Mouse (Mus musculus) testis, postnatal 10 days (tissue): ENCODE measurements around the gene Gxylt2.
A peak's percentile ranks its signal among the peaks of the same experiment; 100 is the strongest.

ENCODE experiments used
- DNase-seq: peaks from one replicate; pipeline ENCODE4 v3.0.0; 2021; ENCODE audit warnings: low spot score

The Gxylt2 gene

DNA sequence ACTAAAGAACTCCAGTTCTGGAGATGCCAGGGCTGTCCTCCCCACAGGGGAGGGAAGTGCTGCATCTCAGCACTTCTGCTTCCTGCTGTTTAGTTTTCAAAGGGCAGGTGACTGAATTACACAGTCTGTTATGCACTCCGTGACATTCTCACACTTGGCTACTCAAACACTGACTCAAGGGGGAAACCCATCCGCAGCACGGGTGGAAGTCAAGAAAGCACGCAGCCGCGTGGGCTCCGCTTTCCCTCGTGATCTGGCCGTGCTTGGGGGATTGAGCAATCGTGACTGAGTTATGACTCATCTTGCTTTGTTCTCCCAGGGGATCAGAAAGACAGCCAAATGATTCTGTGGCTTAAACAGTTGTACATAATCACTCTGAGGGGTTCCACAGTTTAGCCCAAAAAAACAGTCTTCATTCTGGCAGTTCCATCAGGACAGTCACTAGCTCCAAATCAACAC lies 96.0 kb downstream of the Gxylt2 start:
- no peak for DNase-seq

- no peak for DNase-seq
Measured at GRCm38 (mm10) chr6:100802381-100803083, 98.0 kb downstream of the Gxylt2 start.

DNA sequence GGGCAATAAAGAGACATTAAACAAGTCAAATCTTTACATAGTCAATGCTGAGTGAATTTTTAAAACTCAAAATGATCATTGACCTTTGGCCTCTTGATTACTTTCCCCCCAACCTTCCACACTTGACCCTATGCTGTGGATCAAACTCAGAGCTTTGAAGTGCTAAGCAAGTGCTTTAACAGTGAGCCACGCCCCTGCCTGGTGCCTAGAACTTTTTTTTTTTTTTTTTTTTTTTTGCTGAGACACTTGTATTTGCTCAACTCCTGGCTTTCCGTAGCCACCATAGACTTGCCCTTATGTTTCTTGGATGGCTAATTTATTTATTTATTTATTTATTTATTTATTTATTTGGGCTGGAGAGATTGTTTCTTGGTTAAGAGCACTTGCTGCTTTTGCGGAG lies 98.7 kb downstream of the Gxylt2 start:
- DNase-seq: no peak

GRCm38 (mm10) chr6:100807187-100807586 lies 102.7 kb downstream of the Gxylt2 start:
- no peak for DNase-seq

GRCm38 (mm10) chr6:100807746-100808145 lies 103.2 kb downstream of the Gxylt2 start:
- DNase-seq: no peak

- DNase-seq: no peak
Measured at GRCm38 (mm10) chr6:100808221-100808778, 103.8 kb downstream of the Gxylt2 start.

DNA sequence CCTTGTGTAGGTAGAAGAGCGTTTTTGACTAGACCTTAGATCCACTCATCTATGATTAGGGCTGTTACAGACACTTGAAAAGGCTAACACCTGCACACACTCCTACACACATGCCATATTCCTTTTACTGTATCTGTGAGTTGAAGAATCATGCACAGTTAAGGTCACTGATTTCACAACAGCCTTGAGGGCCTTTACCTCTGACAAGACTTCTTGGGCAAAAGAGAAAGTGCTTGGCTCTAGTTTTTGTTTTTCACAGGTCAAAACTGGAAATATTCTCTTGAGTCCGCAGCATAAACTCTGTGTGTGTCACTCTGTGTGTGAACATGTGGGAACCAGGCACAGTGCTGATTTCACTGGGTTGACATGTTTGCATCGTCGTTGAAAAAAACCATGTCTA lies 105.6 kb downstream of the Gxylt2 start:
- DNase-seq: no peak

DNA sequence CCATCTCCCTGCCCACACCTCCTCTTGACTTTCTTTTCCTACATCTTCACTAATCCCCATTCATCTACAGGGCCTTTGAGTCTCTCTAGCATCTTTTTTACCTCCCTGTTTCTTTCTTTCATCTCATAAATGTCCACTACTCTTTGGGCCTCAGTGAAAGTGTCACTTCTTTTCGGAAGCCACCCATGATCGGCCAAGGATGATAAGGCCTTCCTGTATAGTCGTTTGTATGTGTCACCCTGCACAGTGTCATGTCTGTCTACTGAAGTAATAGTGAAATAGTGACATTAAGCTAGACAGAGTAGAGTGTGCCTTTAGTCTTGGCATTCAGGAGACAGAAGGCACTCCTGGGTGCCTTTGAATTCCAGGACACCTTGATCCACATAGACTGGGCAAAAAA lies 107.2 kb downstream of the Gxylt2 start:
- DNase-seq: no peak

GRCm38 (mm10) chr6:100821367-100821766 lies 116.8 kb downstream of the Gxylt2 start:
- DNase-seq: no peak

- DNase-seq: no peak
Measured at GRCm38 (mm10) chr6:100823356-100823755, 118.8 kb downstream of the Gxylt2 start.

DNA sequence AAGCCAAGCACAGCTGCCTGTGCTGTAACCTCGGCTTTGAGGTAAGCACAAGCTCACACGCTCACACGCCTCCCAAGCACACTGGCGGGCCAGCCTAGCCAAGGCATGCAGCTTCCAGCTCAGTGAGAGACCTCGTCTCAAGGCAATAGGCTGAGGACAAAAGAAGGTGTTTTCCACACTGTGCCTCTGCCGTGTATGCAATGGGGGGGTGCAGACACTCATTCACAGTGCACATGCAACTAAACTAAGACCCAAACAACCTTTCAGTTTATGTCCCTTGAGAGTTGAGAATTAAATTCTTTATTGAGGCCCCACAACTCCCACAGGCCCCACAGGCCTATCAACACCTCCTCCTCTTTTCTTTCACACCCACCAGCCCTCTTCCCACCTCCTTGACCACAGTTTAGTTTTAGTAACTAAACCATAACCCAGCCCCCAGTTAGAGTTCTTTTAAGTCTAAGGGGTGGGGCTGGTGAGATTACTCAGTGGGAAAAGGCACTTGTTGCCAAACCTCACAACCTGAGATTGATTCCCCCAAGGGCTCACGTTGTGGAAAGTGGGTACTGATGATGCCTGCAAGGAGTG lies 119.9 kb downstream of the Gxylt2 start:
- DNase-seq: no peak

DNA sequence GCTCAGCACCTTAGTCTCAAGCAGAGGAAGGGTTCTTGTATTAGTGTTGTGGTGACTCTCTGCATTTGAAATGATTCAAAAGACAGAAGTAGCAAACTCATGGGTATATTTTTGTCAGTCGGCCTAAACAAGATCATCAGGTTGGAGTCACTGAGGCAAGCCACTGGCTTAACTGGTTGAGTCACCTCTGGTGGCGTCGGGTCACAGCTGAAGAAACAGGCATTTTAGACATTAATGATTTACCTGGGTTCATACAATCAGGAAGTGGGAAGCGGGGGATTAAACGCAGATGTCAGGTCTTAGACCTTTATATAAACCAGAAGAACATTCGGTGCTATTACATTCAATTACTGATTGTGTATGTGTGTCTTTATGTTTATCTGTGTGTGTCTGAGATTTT lies 121.5 kb downstream of the Gxylt2 start:
- no peak for DNase-seq

DNA sequence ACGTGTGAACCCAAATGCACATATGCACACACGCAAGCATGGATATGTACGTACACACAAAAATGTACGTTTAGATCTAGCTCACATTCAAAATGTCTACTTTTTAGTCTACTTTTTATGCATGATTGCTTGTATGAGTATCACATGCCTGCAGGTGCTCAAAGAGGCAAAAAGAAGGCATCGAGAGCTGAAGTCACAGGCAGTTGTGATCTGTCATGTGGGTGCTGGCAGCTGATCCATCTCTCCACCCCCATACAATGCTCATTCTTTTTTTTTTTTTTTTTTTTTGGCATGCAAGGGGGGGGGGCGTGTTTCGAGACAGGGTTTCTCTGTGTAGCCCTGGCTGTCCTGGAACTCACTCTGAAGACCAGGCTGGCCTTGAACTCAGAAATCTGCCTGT lies 124.0 kb downstream of the Gxylt2 start:
- DNase-seq: no peak

- no peak for DNase-seq
Measured at GRCm38 (mm10) chr6:100829770-100830169, 125.2 kb downstream of the Gxylt2 start.

- no peak for DNase-seq
Measured at GRCm38 (mm10) chr6:100831188-100831587, 126.7 kb downstream of the Gxylt2 start.

GRCm38 (mm10) chr6:100831751-100832150 lies 127.2 kb downstream of the Gxylt2 start:
- DNase-seq: no peak

DNA sequence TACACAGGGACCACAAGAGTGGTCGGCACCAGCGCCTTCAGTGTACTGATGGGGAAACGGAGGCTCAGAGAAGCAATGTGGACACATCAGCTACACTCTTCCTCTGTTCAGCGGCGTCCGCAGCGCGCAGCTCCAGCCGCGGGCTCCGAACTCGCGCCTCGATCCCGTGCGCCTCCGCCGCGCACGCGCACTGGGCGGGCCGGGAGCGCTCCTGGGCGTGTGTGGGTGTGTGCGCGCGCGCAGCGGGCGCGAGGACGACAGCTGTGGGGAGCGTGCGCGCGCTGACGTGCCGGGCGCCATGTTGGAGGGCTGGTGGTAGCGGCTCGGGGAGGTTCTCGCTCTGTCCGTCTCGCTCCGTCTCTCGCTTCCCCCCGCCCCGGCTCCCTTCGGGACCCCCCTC lies 128.8 kb downstream of the Gxylt2 start, which contains the start of gene Ppp4r2:
TSS of gene Ppp4r2 (plus strand) at position 268 of the 400 bp plus-strand sequence.
- DNase-seq: peak; percentile 94

DNA sequence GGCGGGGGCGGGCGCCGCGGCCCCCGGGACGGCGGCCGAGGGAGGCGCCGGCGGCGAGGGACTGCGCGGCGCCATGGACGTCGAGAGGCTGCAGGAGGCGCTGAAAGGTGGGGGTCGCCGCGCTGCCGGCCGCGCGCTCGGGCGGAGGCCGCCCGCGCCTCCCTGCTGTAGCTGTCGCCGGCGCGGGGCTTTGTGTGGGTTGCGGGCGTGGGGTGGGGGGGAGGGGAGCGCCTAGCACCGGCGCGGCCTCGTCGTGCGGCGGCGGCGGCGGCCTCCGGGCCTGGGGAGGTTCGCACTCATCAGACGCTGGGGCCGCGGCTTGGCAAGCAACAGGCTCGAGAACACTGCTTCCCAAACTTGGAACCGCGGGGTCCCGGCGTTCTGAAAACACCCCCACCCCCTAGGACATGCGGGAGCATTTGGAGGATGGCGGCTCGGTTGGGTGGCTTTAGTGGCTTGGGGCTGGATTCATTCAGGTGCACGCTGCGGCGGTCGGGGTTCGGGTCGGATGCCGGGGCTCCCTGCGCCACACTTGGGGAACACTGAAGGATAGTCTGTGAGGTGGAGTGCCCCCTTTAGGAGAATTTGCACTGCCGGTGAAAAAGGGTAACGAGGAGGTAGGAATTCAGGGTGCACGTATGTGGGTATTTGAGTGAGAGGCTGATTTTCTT lies 129.4 kb downstream of the Gxylt2 start:
- DNase-seq: peak; percentile 68

DNA sequence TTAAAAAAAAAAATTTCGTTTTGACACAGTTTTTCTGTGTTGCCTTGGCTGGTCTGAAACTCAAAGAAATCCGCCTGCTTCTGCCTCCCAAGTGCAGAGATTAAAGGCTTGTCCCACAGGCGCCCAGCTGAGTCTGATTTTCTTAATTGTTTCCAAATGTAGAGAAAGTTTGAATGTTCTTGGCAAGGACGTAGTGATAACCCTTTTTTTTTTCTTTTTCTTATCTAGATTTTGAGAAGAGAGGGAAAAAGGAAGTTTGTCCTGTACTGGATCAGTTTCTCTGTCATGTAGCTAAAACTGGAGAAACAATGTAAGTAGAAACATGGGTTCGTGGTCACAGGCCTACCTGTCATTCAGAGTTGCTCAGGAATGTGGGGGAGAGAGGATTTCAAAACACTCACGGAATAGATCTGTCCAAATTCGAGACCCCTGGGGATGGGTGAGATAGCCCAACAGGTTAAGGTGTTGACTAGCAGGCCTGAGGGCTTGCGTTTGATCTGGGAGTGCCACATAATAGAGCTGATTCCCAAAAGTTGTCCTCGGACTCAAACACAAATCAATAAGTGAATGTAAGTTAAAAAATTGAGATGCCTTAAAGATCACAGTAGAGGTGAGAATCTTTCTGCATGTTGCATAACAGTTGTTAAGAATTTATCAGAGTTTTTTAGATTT lies 130.1 kb downstream of the Gxylt2 start:
- no peak for DNase-seq

DNA sequence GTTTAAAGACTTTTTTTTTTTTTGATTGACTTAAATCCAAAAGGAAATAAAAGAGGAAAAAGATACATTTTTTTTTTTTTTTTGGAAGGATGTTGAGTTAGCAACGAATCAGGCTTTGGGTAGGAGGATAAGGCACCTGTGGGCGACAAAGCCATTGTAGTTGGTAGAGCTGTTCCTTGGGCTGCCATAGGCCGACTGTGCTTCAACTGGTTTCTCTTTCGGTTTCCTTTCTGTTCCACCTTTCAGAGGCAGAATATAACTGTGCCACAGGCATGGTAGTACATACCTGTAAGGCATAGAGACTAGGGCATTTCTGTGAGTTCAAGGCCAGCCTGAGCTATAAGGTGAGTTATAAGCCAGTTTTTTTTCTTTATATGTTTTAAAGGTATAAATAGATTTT lies 140.5 kb downstream of the Gxylt2 start:
- DNase-seq: no peak

GRCm38 (mm10) chr6:100847264-100847663 lies 142.7 kb downstream of the Gxylt2 start:
- no peak for DNase-seq

- DNase-seq: no peak
Measured at GRCm38 (mm10) chr6:100848682-100849375, 144.3 kb downstream of the Gxylt2 start.
